In genomic region chr12:32619830-32620229, GRCm38 (mm10) we compare ENCODE assay signal across 20 mouse cellular contexts.
A peak's percentile ranks its signal among the peaks of the same experiment; 100 is the strongest.
DNase-seq lines count a peak whose midpoint lies in the region; TF ChIP-seq lines count a peak whose summit lies in the region.
"Had no signal": no experiment of that assay in that cellular context is flagged by ENCODE, and none has a peak within 500 bp of the region (broad histone marks: within the 10 kb centered on the region; RNA-seq: fewer than 3 reads in every experiment).

No protein-coding gene starts in this region.

- no peak overlapping the region for H3K9ac ChIP-seq in ES-Bruce4 (ENCODE audit: low read depth, poor library complexity, severe bottlenecking)
- H3K9ac ChIP-seq: embryonic facial prominence, embryonic 13.5 days; forebrain, embryonic 12.5 days; hindbrain, embryonic 13.5 days; intestine, embryonic 15.5 days had no signal

- intact Hi-C loops in heart, postnatal 25 days (cut with DNase I) = no loop called here

- DNase-seq in thymus, postnatal 4 days = peak; percentile 14
- no peak for DNase-seq in thymus, postnatal 10 days (ENCODE audit: low spot score in 2 of 2)
- peak; percentile 41 for DNase-seq in R1 (ENCODE audit: low read depth, low spot score)
- DNase-seq in heart, postnatal 25 days (ENCODE audit: low spot score) = no peak
- DNase-seq in MN1 (ENCODE audit: low spot score) = no peak
- DNase-seq: adrenal gland, adult 2 months; adrenal gland, postnatal 36 days; B cell, adult 2 months; cerebellum, adult 2 months; cerebellum, postnatal 10 days; gastrocnemius, postnatal 10 days; heart, adult 18-20 months; heart, postnatal 10 days; kidney, adult 18-20 months had no signal

- TF ChIP-seq CTCF in ES-Bruce4 (IDR thresholded peaks at IDR 0.05; ENCODE audit: low read depth, low read length) = peak; percentile 60

- H3K36me3 ChIP-seq in ES-Bruce4 (ENCODE audit: control insufficient read depth, insufficient read depth, low read length, poor library complexity, severe bottlenecking) = no peaks in the 10 kb centered on the region
- H3K36me3 ChIP-seq: embryonic facial prominence, embryonic 13.5 days; forebrain, embryonic 12.5 days; heart, embryonic 10.5 days; hindbrain, embryonic 13.5 days; intestine, embryonic 15.5 days had no signal

- no peak for TF ChIP-seq POLR2A in ES-Bruce4 (IDR thresholded peaks at IDR 0.05; ENCODE audit: insufficient read depth, low read length)

- no peaks in the 10 kb centered on the region for H3K4me1 ChIP-seq in ES-Bruce4 (ENCODE audit: control insufficient read depth, insufficient read depth, low read length)
- H3K4me1 ChIP-seq: embryonic facial prominence, embryonic 13.5 days; forebrain, embryonic 12.5 days; heart, embryonic 10.5 days; hindbrain, embryonic 13.5 days; intestine, embryonic 15.5 days had no signal

- no peak overlapping the region for H3K4me3 ChIP-seq in ES-Bruce4 (ENCODE audit: low read depth, low read length)
- H3K4me3 ChIP-seq: embryonic facial prominence, embryonic 13.5 days; forebrain, embryonic 12.5 days; heart, embryonic 10.5 days; hindbrain, embryonic 13.5 days; intestine, embryonic 15.5 days had no signal

- no peak for TF ChIP-seq EP300 in ES-Bruce4 (IDR thresholded peaks at IDR 0.05; ENCODE audit: insufficient read depth, low read depth, low read length)

- H3K27me3 ChIP-seq in ES-Bruce4 (ENCODE audit: control insufficient read depth, insufficient read depth, low read length, poor library complexity, severe bottlenecking) = no peaks in the 10 kb centered on the region
- H3K27me3 ChIP-seq: embryonic facial prominence, embryonic 13.5 days; forebrain, embryonic 12.5 days; hindbrain, embryonic 13.5 days; intestine, embryonic 15.5 days had no signal

- no peak overlapping the region for H3K27ac ChIP-seq in ES-Bruce4 (ENCODE audit: insufficient read depth, low read length)
- H3K27ac ChIP-seq: embryonic facial prominence, embryonic 13.5 days; forebrain, embryonic 12.5 days; heart, embryonic 10.5 days; hindbrain, embryonic 13.5 days; intestine, embryonic 15.5 days had no signal

- H3K9me3 ChIP-seq in ES-Bruce4 (replicated peaks; ENCODE audit: control insufficient read depth, insufficient read depth, low read length, poor library complexity, severe bottlenecking) = no peaks in the 10 kb centered on the region
- H3K9me3 ChIP-seq: embryonic facial prominence, embryonic 13.5 days; forebrain, embryonic 12.5 days; heart, embryonic 10.5 days; intestine, embryonic 15.5 days had no signal

Comparison
In these comparisons a context has a peak if more than half of its experiments do, and no peak if none do; other contexts are left out.
1. DNase-seq: peak in thymus, postnatal 4 days (single experiment) and R1 (single experiment); none in thymus, postnatal 10 days (0 of 2), heart, postnatal 25 days (single experiment) and MN1 (single experiment).